Mouse (Mus musculus) liver, postnatal 0 days (tissue): Measurements from ENCODE around the gene Abhd6. TPM values are rescaled to one million over a fixed set of nuclear protein-coding genes. Genes with fewer than 3 reads are reported as not detected.
A peak's percentile ranks its signal among the peaks of the same experiment; 100 is the strongest.

Source experiments
- ATAC-seq: fragments of 200-750 bp; cut with Nextera tagmentation; 2 replicates; pipeline ENCODE4 v1.8.0; 2017; ENCODE audit warnings: mild to moderate bottlenecking, moderate library complexity
- DNase-seq: peaks from one replicate; pipeline ENCODE4 v3.0.0-alpha.2; 2016
- H3K27ac ChIP-seq: fragments of 300-500 bp; sonication (generic); 2 replicates; pipeline ENCODE4 v1.5.1; 2014; ENCODE audit warnings: antibody characterized with exemption, moderate library complexity, mild to moderate bottlenecking, low read depth
- H3K27me3 ChIP-seq: fragments of 300-500 bp; sonication (generic); 2 replicates; pipeline ENCODE4 v1.6.1; 2014; ENCODE audit warnings: low read length, control low read depth, mixed read lengths; ENCODE audit not compliant: insufficient read depth
- H3K36me3 ChIP-seq: fragments of 300-500 bp; sonication (generic); replicated peaks from 2 replicates; pipeline ENCODE4 v1.6.1; 2014; ENCODE audit warnings: mild to moderate bottlenecking, control low read depth, low read length, moderate library complexity, mixed read lengths; ENCODE audit not compliant: insufficient read depth
- H3K4me1 ChIP-seq: fragments of 300-500 bp; sonication (generic); 2 replicates; pipeline ENCODE4 v1.6.1; 2014; ENCODE audit warnings: antibody characterized with exemption, mild to moderate bottlenecking, control low read depth; ENCODE audit not compliant: insufficient read depth
- H3K4me2 ChIP-seq: fragments of 300-500 bp; sonication (generic); 2 replicates; pipeline ENCODE4 v1.6.1; 2014; ENCODE audit warnings: low read depth, mild to moderate bottlenecking, low read length, moderate library complexity, mixed read lengths
- H3K4me3 ChIP-seq: fragments of 300-500 bp; sonication (generic); 2 replicates; pipeline ENCODE4 v1.5.1; 2014; ENCODE audit warnings: low read depth, low read length
- H3K9ac ChIP-seq: fragments of 300-500 bp; sonication (generic); replicated peaks from 2 replicates; pipeline ENCODE4 v1.6.1; 2014; ENCODE audit warnings: mild to moderate bottlenecking, moderate library complexity
- H3K9me3 ChIP-seq: fragments of 300-500 bp; sonication (generic); 2 replicates; pipeline ENCODE4 v1.6.1; 2016; ENCODE audit warnings: mild to moderate bottlenecking, control low read depth, low read length, mixed read lengths
- CTCF ChIP-seq: sonication (generic); IDR thresholded peaks from 2 replicates; pipeline ENCODE4 v1.5.1; 2016; ENCODE audit warnings: antibody characterized with exemption, low read depth
- EP300 ChIP-seq: IDR thresholded peaks from 2 replicates; pipeline ENCODE4 v1.6.1; 2016; ENCODE audit warnings: antibody characterized with exemption, low read depth, mild to moderate bottlenecking
- WGBS: fragments of 180-500 bp; shearing (Covaris S2); extraction: QIAGEN DNeasy Blood & Tissue Kit; methylation state at CpG from one replicate; pipeline ENCODE4 v1.1.7; 2014; ENCODE audit not compliant: insufficient replicate concordance; 5-methylcytosine and 5-hydroxymethylcytosine counted together
- polyA plus RNA-seq: library from polyadenylated mRNA; unstranded; fragments of >200 nt; fragmentation: Nextera tagmentation; extraction: Ambion mirVana; gene quantifications from 2 replicates; pipeline ENCODE4 v1.2.1, GENCODE M21; 2015

The Abhd6 gene
- polyA plus RNA-seq, 1 experiment from 2014 or later: 34.0 TPM

GRCm38 (mm10) chr14:8062537-8063301 lies 60.0 kb downstream of the Abhd6 start:
- Histone ChIP-seq H3K27ac (no peak overlapping the region), H3K4me1 (peaks cover 6% of the 10 kb centered on the region; the same call in 1 of the 2 replicates), H3K27me3 (no peaks in the 10 kb centered on the region), H3K36me3 (no peaks in the 10 kb centered on the region), H3K4me3 (no peak overlapping the region), H3K9ac (no peak overlapping the region), H3K9me3 (no peaks in the 10 kb centered on the region), H3K4me2 (no peak overlapping the region)
- no peak for TF ChIP-seq CTCF
- TF ChIP-seq EP300: no peak
- ATAC-seq (no peak), DNase-seq (no peak)
- WGBS: 70% methylated on average over 3 of the region's 3 CpGs

DNA sequence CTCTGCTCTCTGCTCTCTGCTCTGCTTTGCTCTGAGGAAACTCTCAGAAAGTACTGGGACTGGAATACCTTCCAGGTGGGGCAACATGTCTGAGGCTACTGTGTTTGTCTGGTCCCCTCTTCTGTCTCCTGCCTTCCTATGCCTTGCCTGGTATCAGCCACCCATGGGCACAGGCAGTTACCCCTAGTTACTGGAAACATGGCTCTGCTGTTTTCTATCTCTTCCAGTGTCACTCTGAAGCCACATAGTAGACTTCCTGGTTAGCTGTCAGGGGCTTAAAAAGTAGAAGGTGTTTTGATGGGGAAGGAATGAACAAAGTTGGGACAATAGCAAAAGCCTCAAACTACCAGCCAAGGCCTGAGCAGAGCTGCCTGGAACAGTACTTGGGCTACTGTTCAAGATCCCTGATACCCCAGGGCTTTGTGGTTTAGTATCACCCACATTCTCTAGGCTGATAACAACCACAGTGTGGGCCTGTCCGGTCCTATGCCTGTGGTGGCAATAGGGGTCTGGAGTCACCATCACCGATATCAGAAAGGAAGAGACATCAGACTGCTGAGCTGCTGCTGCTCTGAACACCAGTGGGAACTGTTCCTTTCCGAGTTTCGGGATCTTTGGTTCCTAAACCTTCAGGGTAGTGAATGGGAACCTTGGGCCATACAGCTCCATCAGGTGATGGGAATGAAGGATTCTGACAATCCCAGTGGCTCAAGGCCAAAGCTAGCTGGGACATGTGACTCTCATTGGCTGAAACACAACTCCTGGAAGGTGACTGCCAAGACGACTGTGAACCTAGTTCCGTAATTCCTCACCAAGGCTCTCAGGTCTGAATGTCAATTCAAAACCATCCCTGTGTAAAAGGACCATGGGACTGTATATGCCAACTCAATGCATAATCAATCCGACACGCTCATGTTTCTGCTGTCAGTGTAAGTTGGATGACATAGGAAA lies 61.4 kb downstream of the Abhd6 start:
- DNase-seq (no peak), ATAC-seq (no peak)
- WGBS: 53% methylated on average over 8 of the region's 8 CpGs

GRCm38 (mm10) chr14:8080165-8080679 lies 77.5 kb downstream of the Abhd6 start, which contains the start of gene Rpp14:
TSS of gene Rpp14 (plus strand) at chr14:8080367.
- Histone ChIP-seq H3K9ac (peak within 1 kb of the TSS; percentile 70), H3K36me3 (peaks cover 17% of the 10 kb centered on the region), H3K4me2 (peak within 1 kb of the TSS; percentile 86), H3K27me3 (no peaks in the 10 kb centered on the region), H3K4me1 (peaks cover 16% of the 10 kb centered on the region), H3K27ac (peak within 1 kb of the TSS; percentile 92), H3K9me3 (no peaks in the 10 kb centered on the region; the same call in 1 of the 2 replicates), H3K4me3 (peak within 1 kb of the TSS; percentile 66)
- TF ChIP-seq CTCF (peak; percentile 99), EP300 (peak; percentile 22; the same call in 1 of the 2 replicates)
- under 1% methylated on average over 47 of the region's 47 CpGs for WGBS
- DNase-seq (peak; percentile 95), ATAC-seq (peak; percentile 98)

More for the DNA sequence above, 61.4 kb downstream of the Abhd6 start:
- Histone ChIP-seq H3K4me2 (no peak overlapping the region), H3K9me3 (no peaks in the 10 kb centered on the region), H3K9ac (no peak overlapping the region), H3K36me3 (no peaks in the 10 kb centered on the region), H3K27ac (no peak overlapping the region), H3K27me3 (no peaks in the 10 kb centered on the region), H3K4me1 (peaks cover 6% of the 10 kb centered on the region; the same call in 1 of the 2 replicates), H3K4me3 (no peak overlapping the region)
- TF ChIP-seq EP300: no peak
- TF ChIP-seq CTCF: no peak

GRCm38 (mm10) chr14:8080718-8081117 lies 78.0 kb downstream of the Abhd6 start:
- peak; percentile 41 for DNase-seq
- peaks cover 21% of the 10 kb centered on the region for H3K36me3 ChIP-seq
- peak overlapping the region; percentile 66 for H3K4me3 ChIP-seq
- peak; percentile 47 for ATAC-seq
- peak overlapping the region; percentile 70 for H3K9ac ChIP-seq
- under 1% methylated on average over 11 of the region's 11 CpGs for WGBS
- no peak for TF ChIP-seq CTCF
- TF ChIP-seq EP300: no peak
- H3K27me3 ChIP-seq: no peaks in the 10 kb centered on the region
- H3K4me2 ChIP-seq: peak overlapping the region; percentile 86
- peak overlapping the region; percentile 92 for H3K27ac ChIP-seq
- H3K9me3 ChIP-seq: no peaks in the 10 kb centered on the region
- H3K4me1 ChIP-seq: peaks cover 16% of the 10 kb centered on the region

DNA sequence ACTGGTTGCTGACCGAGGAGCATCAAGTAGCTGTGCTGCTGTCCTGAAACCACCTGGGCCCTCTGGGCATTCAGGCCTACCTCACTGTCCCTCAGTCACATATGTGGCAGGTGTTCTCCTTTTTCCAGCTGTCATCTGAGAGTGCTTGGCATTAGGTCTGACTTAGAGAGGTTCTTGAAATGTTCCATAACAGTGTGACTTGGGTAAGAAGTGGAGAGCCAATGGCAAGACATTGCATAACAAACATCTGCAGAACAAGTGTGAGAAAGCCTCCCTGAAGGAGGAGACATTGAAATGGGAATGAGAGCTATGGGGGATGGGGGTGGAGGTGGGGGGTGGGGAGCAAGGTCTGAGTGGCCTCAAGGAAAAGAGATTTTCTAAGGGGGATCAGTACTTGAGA lies 80.2 kb downstream of the Abhd6 start:
- ATAC-seq (no peak), DNase-seq (no peak)
- 78% methylated on average over 1 of the region's 1 CpGs for WGBS
- Histone ChIP-seq H3K4me2 (no peak overlapping the region), H3K9me3 (no peaks in the 10 kb centered on the region), H3K4me3 (no peak overlapping the region), H3K4me1 (peaks cover 16% of the 10 kb centered on the region), H3K9ac (no peak overlapping the region), H3K36me3 (peaks cover 33% of the 10 kb centered on the region), H3K27ac (no peak overlapping the region), H3K27me3 (no peaks in the 10 kb centered on the region)
- TF ChIP-seq CTCF (no peak), EP300 (no peak)

DNA sequence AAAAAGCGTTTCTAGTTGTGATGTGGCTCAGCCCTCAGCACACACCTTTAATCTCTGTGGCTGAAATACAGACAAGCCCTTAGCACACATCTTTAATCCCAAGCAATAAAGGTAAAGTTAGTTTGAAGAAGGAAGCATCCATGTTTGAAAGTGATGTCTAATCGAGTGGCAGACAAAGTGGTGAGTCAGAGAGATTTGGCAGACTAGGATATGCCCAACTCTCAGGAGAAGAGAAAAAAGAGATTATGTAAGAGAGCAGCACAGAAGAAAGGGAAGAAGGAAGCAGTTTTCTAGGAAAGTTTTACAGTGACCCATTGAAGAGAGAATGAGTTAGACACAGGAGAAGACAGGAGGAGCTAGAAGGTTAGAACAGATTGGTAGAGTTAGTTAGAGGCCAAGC lies 86.3 kb downstream of the Abhd6 start:
- H3K4me3 ChIP-seq: no peak overlapping the region
- 83% methylated on average over 2 of the region's 2 CpGs for whole genome bisulfite sequencing
- no peak overlapping the region for H3K9ac ChIP-seq
- H3K27me3 ChIP-seq: no peaks in the 10 kb centered on the region
- no peak overlapping the region for H3K27ac ChIP-seq
- no peak for DNase-seq
- TF ChIP-seq EP300 (no peak), CTCF (no peak)
- peaks cover 14% of the 10 kb centered on the region for H3K4me1 ChIP-seq
- H3K4me2 ChIP-seq: no peak overlapping the region
- H3K9me3 ChIP-seq: no peaks in the 10 kb centered on the region
- no peak for ATAC-seq
- H3K36me3 ChIP-seq: peaks cover 37% of the 10 kb centered on the region
